Mouse (Mus musculus) kidney, adult 2 months (tissue): ENCODE results near the gene Mdga2.

ENCODE experiments used
- CTCF ChIP-seq: fragments of 200-500 bp; conservative IDR thresholded peaks from 2 replicates; pipeline ENCODE4 v1.5.1; 2011; ENCODE audit warnings: low read depth, mild to moderate bottlenecking, control low read depth, low read length, moderate library complexity, mixed read lengths; ENCODE audit not compliant: insufficient read depth, insufficient read length
- POLR2A ChIP-seq: fragments of 200-500 bp; IDR thresholded peaks from one replicate; pipeline ENCODE4 v1.6.1; 2011; ENCODE audit warnings: low read depth, low read length, control low read depth

- TF ChIP-seq POLR2A (no peak), CTCF (no peak)
Observed at GRCm38 (mm10) chr12:67090420-67090965, 131.9 kb downstream of the Mdga2 start.
